Mouse (Mus musculus) heart, postnatal 0 days (tissue): Measurements from ENCODE around the gene Nsmce1. TPM values are rescaled to one million over a fixed set of nuclear protein-coding genes. Genes with fewer than 3 reads are reported as not detected.

Source experiments
- ATAC-seq: fragments of 200-750 bp; cut with Nextera tagmentation; 2 replicates; pipeline ENCODE4 v1.8.0; 2017; ENCODE audit warnings: low read depth, moderate number of reproducible peaks, moderate library complexity; ENCODE audit not compliant: insufficient read depth
- DNase-seq: peaks from one replicate; pipeline ENCODE4 v3.0.0-alpha.2; 2016; ENCODE audit warnings: low spot score
- H3K27ac ChIP-seq: fragments of 300-500 bp; sonication (generic); 2 replicates; pipeline ENCODE4 v1.5.1; 2014; ENCODE audit warnings: low read depth, mild to moderate bottlenecking
- H3K27me3 ChIP-seq: fragments of 300-500 bp; sonication (generic); 2 replicates; pipeline ENCODE4 v1.6.1; 2014; ENCODE audit warnings: low read length, mixed read lengths; ENCODE audit not compliant: control insufficient read depth, insufficient read depth
- H3K36me3 ChIP-seq: fragments of 300-500 bp; sonication (generic); replicated peaks from 2 replicates; pipeline ENCODE4 v1.6.1; 2014; ENCODE audit warnings: low read length, mixed read lengths; ENCODE audit not compliant: control insufficient read depth, insufficient read depth
- H3K4me1 ChIP-seq: fragments of 300-500 bp; sonication (generic); 2 replicates; pipeline ENCODE4 v1.6.1; 2014; ENCODE audit warnings: antibody characterized with exemption; ENCODE audit not compliant: control insufficient read depth, insufficient read depth
- H3K4me2 ChIP-seq: fragments of 300-500 bp; sonication (generic); 2 replicates; pipeline ENCODE4 v1.6.1; 2014; ENCODE audit warnings: low read depth, mild to moderate bottlenecking, low read length, moderate library complexity
- H3K4me3 ChIP-seq: fragments of 300-500 bp; sonication (generic); 2 replicates; pipeline ENCODE4 v1.5.1; 2014; ENCODE audit warnings: low read depth, low read length
- H3K9ac ChIP-seq: fragments of 300-500 bp; sonication (generic); replicated peaks from 2 replicates; pipeline ENCODE4 v1.6.1; 2014; ENCODE audit warnings: low read depth, low read length, mixed read lengths
- H3K9me3 ChIP-seq: fragments of 300-500 bp; sonication (generic); replicated peaks from 2 replicates; pipeline ENCODE4 v1.6.1; 2016; ENCODE audit warnings: low read length; ENCODE audit not compliant: control insufficient read depth
- CTCF ChIP-seq: IDR thresholded peaks from 2 replicates; pipeline ENCODE4 v1.5.1; 2016; ENCODE audit warnings: antibody characterized with exemption, control low read depth, low read depth
- EP300 ChIP-seq: IDR thresholded peaks from 2 replicates; pipeline ENCODE4 v1.6.1; 2016; ENCODE audit warnings: antibody characterized with exemption, low read depth
- WGBS: fragments of 180-500 bp; shearing (Covaris S2); extraction: QIAGEN DNeasy Blood & Tissue Kit; methylation state at CpG from one replicate; pipeline ENCODE4 v1.1.7; 2014; 5-methylcytosine and 5-hydroxymethylcytosine counted together
- polyA plus RNA-seq: library from polyadenylated mRNA; unstranded; fragments of >200 nt; fragmentation: Nextera tagmentation; extraction: Ambion mirVana; gene quantifications from 2 replicates; pipeline ENCODE4 v1.2.1, GENCODE M21; 2015
- total RNA-seq: library from RNA; depleted of rRNA; stranded (reverse); fragments of >200 nt; gene quantifications from 2 replicates; pipeline ENCODE4 v1.2.3, GENCODE M21; 2014; ENCODE audit warnings: low replicate concordance

The Nsmce1 gene
- total and polyA plus RNA-seq, 2 experiments from 2014 or later, result 37.0 to 96.0 TPM

DNA sequence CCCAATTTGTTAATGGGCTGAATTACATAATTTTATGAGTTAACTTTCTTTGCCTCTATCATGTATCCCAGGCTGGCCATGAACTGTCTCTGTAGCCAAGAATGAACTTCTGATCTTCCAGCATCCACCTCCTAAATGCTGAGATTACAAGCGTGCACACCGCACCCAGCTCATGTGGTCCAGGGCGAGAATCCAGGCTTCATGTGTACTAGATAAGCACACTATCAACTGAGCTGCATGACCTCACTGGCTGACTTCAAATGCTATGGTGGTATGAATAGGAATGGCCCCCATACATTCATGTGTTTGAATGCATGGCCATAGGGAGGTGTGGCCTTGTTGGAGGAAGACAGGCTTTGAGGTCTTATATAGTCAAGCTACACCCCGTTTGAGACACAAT, 10.9 kb downstream of the Nsmce1 start:
- ATAC-seq (no peak), DNase-seq (no peak)
- Histone ChIP-seq H3K4me2 (no peak overlapping the region), H3K27ac (no peak overlapping the region), H3K36me3 (peaks cover 51% of the 10 kb centered on the region), H3K9ac (no peak overlapping the region), H3K4me1 (peaks cover 27% of the 10 kb centered on the region), H3K27me3 (no peaks in the 10 kb centered on the region), H3K4me3 (no peak overlapping the region), H3K9me3 (no peaks in the 10 kb centered on the region)
- 63% methylated on average over 4 of the region's 4 CpGs for WGBS
- no peak for TF ChIP-seq CTCF

DNA sequence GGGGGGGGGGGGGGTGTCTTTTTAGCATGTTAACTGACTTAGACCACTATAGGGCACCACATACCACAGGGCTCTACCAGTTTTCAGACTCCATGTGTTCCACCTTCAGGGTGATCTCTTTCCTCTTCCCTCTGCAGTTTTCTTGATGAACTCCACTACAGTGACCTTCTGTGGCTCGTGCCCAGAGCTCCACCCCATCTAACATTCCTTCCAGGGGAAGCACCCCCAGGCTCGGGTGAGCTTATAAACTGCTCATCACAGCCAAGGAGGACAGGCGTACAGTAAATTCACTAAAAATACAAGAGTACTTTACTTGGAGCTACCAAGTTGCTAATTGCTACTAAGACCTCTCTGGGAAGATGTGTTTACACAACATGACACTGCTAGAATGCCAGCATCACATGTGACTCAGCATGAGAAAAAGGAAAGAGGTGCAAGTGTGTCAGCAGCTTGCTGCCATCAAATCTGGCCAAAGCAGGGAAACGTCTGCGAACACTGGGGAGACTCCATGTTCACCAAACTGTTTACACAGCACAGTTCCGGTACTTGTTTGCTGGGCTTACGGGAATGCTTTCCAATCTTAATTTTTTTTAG, 12.9 kb downstream of the Nsmce1 start:
- Histone ChIP-seq H3K9ac (no peak overlapping the region), H3K27me3 (no peaks in the 10 kb centered on the region), H3K27ac (0 out of 2 replicates have a peak overlapping the region, but pooled peaks have one; percentile 43), H3K9me3 (no peaks in the 10 kb centered on the region), H3K4me1 (peaks cover 44% of the 10 kb centered on the region), H3K4me3 (no peak overlapping the region), H3K36me3 (peaks cover 33% of the 10 kb centered on the region), H3K4me2 (no peak overlapping the region)
- 59% methylated on average over 7 of the region's 7 CpGs for WGBS
- TF ChIP-seq EP300 (no peak), CTCF (no peak)
- DNase-seq (peak; percentile 33), ATAC-seq (0 out of 2 replicates have a peak, but pooled peaks have one; percentile 31)

DNA sequence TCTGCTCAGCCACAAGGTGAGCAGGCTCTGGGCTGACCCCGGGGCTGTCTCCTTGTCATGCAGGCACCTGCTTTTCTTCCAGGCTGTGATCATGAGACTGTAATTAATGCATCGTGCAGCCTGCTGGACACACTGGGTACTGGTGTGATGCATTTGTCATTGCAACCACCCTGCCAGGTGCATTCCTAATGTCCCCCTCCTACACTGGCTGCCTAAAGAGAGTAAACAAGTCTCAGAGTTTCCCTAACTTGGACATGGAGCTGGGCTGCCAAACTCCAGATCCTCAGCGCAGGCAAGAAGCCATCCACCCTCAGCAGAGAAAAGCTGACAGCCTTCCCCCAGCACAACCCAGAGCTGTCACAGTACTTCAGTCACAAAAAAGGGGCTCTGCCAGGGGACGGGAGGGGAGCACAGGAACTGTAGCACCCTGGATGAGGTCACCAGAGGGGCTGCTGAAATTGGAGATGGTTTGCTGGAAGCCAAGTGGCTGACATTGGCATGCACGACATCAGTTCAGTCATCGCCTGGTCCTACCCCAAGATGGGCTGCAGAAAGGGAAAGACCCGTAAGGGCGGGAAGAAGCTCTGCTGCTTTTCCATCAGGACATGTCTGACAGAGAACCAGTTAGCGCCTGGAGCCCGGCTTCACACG, 15.7 kb downstream of the Nsmce1 start:
- no peaks in the 10 kb centered on the region for H3K27me3 ChIP-seq
- H3K27ac ChIP-seq, result peak overlapping the region; percentile 87
- peaks cover 17% of the 10 kb centered on the region; the same call in 1 of the 2 replicates for H3K36me3 ChIP-seq
- DNase-seq (peak; percentile 28), ATAC-seq (peak; percentile 53)
- H3K4me2 ChIP-seq, result peak overlapping the region; percentile 3; the same call in 1 of the 2 replicates
- H3K4me3 ChIP-seq, result no peak overlapping the region
- H3K9ac ChIP-seq, result no peak overlapping the region
- 17% methylated on average over 11 of the region's 11 CpGs for WGBS
- TF ChIP-seq CTCF (peak; percentile 16; the same call in 1 of the 2 replicates), EP300 (no peak)
- H3K4me1 ChIP-seq, result peaks cover 49% of the 10 kb centered on the region
- H3K9me3 ChIP-seq, result no peaks in the 10 kb centered on the region

DNA sequence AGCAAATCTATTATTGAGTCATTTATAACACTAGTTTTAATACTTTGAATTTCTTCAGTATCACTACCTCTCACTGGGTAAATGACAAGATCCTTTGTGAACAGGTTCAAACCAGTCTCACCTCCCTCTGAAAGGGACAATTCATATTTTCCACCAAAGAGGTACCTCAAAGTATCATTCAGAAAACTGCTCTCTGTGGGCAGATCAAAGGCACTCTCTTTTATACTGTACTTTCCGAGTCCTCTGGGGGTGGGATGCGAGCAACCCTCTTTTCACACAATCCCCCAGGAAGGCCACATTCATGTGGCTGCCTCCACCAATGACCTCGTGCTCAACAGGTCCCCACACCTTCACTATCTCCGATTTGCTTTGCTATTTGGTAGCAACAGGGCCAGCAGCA, 16.9 kb downstream of the Nsmce1 start:
- Histone ChIP-seq H3K9ac (no peak overlapping the region), H3K36me3 (peaks cover 21% of the 10 kb centered on the region), H3K9me3 (no peaks in the 10 kb centered on the region), H3K27ac (peak overlapping the region; percentile 87; the same call in 1 of the 2 replicates), H3K27me3 (no peaks in the 10 kb centered on the region), H3K4me1 (peaks cover 49% of the 10 kb centered on the region), H3K4me2 (no peak overlapping the region), H3K4me3 (no peak overlapping the region)
- no peak for TF ChIP-seq CTCF
- no peak for TF ChIP-seq EP300
- WGBS, result 70% methylated on average over 4 of the region's 4 CpGs
- ATAC-seq (no peak), DNase-seq (no peak)

DNA sequence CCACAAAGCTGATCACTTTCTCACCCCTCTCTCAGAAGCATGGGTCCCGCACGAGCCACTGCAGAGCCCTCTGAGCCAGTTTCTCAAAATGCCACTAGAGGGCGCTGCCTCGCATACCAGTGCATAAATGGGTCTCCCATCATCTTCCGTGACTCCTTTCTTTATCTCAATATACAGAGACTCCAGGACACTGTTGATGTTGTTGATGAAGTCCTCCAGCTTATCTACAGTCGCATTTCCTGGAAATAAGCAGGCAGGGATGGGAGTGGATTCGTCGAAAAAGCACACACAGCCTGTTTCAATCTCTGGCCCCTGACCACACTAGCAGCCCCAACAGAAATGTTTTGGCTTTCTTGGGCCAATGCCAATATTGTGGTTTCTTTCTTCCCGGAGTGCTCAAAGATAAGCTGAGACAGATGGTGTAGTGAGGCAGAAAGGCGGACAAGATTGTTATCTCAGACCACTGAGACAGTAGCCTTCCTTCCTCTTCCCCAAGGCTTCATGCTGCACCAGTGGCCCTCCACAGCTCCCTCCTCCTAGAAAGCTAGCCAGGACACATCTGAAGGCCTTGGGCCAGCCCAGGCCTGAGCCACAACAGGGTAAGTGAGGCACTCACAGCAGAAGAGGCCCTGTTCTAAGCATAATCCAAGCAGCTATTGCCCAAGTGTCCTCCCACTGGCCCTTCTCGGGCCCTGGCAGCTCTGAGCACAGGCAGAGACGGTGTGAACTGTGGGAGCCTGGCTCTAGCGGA, 19.2 kb downstream of the Nsmce1 start:
- 20% methylated on average over 13 of the region's 13 CpGs for WGBS

More for the DNA sequence above, 19.2 kb downstream of the Nsmce1 start:
- peaks cover 36% of the 10 kb centered on the region for H3K36me3 ChIP-seq
- peak; percentile 75 for DNase-seq
- H3K27ac ChIP-seq, result peak overlapping the region; percentile 67
- H3K9me3 ChIP-seq, result no peaks in the 10 kb centered on the region
- H3K4me1 ChIP-seq, result peaks cover 38% of the 10 kb centered on the region
- peak; percentile 47 for ATAC-seq
- H3K4me3 ChIP-seq, result no peak overlapping the region
- TF ChIP-seq EP300 (no peak), CTCF (peak; percentile 88)
- H3K9ac ChIP-seq, result no peak overlapping the region
- H3K27me3 ChIP-seq, result no peaks in the 10 kb centered on the region
- 0 out of 2 replicates have a peak overlapping the region, but pooled peaks have one; percentile 13 for H3K4me2 ChIP-seq
